Mouse (Mus musculus) gastrocnemius, postnatal 4 days (tissue): ENCODE measurements around the gene Large1. TPM values are rescaled to one million over a fixed set of nuclear protein-coding genes. Genes with fewer than 3 reads are reported as not detected.
"Not testable (repeated sequence)": the region's sequence is repeated elsewhere in the genome, so short reads cannot be mapped to it uniquely, and the experiment has no call there.

Experiments used
- DNase-seq, 2 experiments: peaks; one replicate each; pipeline ENCODE4 v3.0.0; 2021 to 2022; ENCODE audit warnings: low spot score in 2 of 2, mixed read lengths in 2 of 2
- long read RNA-seq, 2 experiments: library from polyadenylated mRNA; stranded (forward); transcript quantifications; one replicate each; pipeline ENCODE4 v2.0.0; 2021
- total RNA-seq, 2 experiments: library from RNA; stranded (reverse); gene quantifications; 2 replicates each; pipeline ENCODE4 v1.2.3; 2021

The Large1 gene
- total RNA-seq, result 10 to 100 TPM; 31.5 to 31.8 TPM
- long read RNA-seq, experiment 1, full-length matches to known transcripts, result 4 of 12 reads
- long read RNA-seq, experiment 1, partial matches to known transcripts, result 3 of 12 reads
- long read RNA-seq, experiment 1, other reads (novel, unspliced or antisense), result 5 of 12 reads
- long read RNA-seq, experiment 2, full-length matches to known transcripts, result 2 of 10 reads
- long read RNA-seq, experiment 2, partial matches to known transcripts, result 8 of 10 reads
- long read RNA-seq, experiment 2, other reads (novel, unspliced or antisense), result 0 of 10 reads

DNA sequence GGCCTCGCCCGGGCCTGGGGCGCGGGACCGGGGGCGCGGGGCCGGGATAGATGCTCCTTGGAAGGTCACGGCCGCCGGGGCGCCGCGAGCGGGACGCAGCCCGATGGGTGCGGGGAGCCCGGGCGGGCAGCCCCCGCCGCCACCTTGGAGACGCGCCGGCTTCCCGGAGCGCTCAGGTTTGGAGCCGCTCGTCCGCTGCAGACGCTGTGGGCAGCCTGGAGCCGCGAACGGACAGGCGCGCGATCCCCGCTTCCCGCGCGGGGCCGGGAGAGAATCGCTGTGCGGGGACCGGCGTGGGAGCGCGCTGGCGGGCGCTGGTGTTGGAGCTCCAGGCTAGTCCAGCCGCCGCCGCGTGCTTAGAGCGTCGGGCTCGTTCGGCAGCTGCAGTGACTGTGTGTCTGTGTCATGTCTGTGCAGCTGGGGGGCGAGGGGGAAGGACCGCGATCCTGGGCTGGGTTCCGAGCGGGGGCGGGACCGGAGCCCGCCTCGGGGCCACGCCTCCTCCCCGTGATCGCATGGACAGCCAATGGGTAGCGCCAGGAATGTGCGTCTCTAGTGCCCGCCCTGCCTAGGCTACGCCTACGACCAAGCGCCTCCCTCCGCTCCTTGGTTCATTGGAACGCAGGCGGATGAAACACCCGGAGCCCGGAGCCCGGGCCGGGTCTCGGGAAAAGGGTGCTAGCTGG, at the start of gene Large1:
Gene Large1, minus strand, starts transcription at position 433 of the 686 bp plus-strand sequence.
- peak; percentile 95 to 98 for DNase-seq

DNA sequence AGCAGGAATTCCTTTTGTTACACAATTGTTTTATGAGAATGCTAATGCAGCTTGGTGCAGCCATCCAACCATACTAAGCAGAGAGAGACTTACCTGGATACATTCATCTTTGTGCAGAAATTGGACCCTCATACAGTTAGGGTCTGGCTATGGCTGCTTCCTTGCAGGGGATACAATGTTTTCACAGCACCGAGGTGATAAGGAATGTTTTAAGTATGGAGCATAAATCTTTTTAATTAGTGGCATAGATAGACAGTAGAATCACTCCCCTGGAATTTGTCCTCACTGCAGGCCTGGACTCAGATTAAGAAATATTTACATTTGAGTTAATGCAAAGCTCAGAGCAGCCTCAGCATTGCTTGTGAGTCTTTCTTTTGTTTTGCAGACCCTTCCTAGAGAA, 47.0 kb upstream of the Large1 start:
- DNase-seq, result no peak

DNA sequence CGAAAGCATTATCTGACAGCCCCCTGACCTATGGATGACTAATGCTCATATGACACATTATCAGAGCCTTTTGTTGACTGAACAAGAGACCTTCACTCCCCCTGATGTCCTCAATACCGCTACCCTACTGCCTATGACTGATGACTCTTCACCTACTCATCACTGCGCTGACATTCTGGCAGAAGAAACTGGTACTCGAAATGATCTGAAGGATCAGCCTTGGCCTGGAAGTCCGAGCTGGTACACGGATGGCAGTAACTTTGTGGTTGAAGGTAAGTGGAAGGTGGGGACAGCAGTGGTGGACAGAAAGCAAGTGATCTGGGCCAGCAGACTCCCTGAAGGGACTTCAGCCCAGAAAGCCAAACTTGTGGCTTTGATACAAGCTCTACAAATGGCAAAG, 19.7 kb upstream of the Large1 start:
- DNase-seq, result not testable (repeated sequence)

DNA sequence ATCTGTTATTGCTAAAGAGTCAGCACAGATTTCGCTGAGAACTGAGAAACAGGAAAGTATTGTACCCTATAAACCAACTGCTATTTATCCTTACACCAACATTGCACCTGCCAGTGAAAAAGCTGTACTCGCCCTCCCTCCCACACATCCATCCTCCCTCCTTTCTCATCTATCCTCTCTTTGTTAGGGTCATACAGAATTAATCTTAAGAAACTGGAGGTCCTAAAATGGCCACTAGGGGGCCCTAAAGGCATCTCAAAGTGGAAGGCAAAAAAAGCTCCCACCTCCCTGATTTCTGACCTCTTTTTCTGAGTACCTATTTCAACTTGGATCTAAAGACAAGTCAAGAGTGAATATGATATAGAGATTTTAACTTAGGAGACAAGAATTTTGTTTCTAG, 2.6 kb upstream of the Large1 start:
- DNase-seq, result peak; percentile 19 to 41

DNA sequence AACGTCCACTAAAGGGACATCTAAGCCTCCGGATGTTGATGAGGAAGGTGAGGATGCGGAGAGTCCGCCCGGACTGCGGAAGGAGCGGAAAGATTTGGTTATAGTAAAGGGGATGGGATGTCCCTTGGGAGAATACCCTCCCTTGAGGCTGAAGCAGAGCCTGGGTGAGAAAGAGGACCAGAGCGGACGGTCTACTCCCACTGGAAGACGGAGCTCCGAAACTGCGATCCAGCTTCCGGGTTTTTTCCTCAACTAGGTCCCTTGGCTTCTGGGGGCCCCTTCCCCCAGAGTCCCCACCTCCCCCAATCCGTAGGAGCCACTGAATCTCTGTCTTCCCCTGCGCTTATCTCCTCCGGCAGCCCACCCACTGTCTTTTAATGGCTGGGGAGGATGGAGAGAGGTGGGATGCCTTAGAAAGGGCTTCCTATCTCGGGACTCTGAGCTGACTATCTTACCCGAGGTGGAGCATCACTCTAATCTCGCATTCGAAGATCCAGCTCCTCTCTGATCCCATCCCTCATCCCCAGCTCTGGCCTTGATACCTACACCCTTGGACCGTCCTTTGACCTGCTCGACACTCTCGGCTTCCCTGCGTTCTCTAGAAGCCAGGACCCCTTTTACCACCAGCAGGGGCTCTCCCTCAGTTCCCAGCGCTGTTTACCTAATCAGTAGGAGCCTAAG, 1.0 kb upstream of the Large1 start:
- DNase-seq, result peak; percentile 37 to 38

DNA sequence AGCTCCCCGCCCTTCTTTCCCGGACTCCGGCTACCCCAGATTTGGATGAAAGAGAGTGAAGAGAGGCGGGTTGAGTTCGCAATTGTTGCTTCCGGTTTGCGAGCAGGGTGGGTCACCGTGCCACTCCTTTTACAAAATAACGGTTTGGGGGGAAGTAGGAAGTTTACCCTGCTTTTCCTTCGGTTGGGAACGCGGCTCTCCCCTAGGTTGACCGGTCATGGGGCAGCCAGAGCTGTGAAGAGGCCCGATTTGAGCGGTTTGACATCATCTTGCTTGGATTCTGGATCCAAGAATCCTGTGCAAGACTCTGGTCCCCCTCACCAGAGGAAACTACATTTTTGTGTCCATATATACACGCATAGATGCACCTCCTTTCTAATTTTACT, 447 bp upstream of the Large1 start:
- no peak for DNase-seq

DNA sequence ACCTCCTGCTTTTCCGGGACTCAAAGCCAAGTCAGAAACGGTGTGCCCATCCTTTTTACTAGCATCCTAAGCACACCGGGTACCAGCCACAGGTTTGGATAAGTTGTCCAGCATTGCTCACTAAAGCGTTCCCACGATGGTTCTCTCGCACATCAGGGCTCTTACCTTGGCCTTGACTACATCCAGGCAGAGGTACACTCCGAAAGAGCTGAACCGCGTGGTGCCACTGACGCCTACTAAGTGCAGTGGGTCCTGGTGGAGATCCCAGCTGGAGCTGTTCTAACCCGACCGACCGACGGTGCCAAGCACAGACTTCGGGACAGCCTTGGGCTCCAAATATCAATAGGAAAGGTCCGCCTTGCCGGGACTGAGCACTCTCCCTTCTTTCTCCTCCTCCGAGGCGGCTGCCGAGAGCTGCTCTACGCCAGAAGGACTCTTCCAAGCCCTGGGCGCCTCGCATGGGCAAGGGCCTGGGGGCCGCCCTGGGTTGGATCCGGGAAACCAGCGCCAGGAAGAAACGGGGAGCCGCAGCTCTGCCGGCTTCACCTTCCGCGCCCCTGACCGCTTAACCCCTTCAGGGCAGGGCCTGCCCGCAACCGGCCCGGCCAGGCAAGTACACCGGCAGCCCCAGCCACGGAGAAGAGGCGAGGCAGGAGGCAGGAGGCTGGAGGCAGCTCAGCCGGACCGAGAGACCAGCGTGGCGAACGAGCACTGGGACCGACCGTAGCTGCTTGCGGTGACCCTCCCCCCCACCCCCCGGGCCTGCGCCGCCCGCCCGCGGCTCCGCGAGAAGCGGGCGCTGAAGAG, 836 bp downstream of the Large1 start:
- peak; percentile 33 to 51 for DNase-seq

DNA sequence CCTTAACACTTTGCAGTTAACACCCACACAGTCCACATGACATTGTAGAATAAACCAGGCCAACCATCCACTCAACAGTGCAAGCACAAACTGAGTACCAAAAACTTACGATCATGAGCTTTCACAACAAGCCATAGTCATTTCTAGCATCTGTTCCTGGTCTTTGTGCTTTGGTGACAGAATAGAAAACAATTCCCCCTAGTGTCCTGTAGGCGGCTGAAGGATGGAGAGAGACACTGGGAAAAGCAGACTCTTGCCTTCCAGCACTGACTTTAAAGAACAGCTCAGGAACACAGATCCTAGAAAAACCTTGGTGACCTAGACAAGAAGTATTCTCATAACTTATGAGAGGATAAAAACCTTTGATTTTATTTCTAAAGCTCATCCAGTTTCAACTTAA, 3.0 kb downstream of the Large1 start:
- no peak for DNase-seq

DNA sequence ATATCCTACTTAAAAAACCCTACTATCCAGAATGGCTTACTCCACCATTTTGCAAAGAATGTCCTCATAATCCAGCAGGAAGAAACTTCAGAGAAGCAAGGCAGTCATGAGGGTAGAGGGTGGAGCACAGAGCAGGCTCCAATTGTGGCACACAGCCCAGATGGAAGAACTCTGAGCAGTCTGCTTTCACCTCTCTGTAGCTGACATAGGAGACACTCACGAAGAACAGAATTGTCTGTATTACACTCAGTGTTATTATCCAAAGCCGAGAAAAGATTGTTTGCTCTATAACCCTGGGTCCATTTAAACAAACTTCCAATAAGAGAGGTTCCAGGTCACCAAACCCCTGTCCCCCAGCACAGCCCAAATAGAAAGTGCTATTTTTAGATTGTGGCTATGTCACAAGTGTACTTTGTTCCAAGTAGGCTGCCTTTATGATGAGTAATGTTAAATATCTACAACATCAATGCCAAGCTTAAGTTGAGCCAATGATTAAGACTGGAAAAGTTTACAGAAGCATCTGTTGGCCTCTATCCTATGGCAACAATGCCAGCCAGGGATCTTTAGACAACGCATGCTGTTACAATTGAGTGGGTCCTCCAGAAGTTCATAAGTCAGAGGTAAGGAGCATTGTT, 10.5 kb downstream of the Large1 start:
- DNase-seq, result peak in 1 of 2 experiments; percentile 40

DNA sequence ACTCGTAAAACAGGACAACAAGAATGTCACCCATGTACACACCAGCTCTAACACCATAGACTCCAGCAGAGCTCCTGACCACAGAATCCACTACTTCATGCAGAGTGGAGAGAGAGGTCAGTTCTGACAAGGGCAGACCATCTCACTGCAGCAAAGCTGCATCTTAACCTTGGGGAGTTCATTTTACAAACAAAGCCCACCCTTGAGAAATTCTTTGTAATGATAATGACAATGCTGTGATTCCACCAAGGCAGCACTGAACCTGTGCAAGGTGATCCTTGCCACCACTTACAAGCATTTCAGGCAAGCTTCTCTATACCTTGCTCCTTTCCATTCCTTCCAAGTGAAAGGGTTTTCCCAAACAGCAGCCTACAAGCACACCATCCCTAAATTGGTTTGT, 16.5 kb downstream of the Large1 start:
- no peak for DNase-seq

DNA sequence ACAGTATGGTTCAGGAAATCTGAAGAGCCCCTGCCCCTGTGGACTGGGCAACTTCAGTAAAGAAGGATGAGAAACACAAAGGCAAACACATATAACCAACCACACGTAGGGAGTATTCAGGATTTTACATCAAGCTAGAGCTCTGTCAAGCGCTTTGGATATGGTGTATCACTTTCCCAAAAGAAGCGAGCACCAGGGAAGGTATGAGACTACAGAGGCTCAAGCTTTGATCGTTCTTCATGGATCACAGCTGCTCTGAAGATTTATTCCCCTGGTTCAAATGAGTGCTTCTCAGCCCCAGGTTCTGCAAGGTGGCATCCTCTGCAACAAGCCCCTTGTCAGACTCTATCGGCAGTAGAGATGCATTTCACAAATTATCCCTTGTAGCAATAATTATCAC, 24.2 kb downstream of the Large1 start:
- DNase-seq, result no peak

DNA sequence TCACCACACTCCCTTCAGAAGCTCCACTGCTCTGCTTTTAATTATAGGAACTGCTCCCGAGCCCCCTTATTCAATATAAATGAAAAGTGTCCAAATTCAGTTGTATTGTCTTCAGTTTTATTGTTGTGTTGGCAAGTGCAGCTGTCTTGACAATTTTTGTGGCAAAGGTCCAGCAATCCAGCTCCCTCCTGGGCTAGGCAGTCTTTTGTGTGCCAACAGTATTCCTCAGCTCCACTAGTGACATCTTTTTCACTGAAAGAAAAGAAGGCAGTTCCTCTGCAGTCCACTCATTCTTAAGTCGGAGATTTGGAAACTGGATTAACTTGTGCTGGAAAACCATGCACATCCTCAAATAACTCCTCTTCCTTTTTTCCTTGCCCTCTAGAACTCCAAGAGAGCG, 25.3 kb downstream of the Large1 start:
- DNase-seq, result no peak

DNA sequence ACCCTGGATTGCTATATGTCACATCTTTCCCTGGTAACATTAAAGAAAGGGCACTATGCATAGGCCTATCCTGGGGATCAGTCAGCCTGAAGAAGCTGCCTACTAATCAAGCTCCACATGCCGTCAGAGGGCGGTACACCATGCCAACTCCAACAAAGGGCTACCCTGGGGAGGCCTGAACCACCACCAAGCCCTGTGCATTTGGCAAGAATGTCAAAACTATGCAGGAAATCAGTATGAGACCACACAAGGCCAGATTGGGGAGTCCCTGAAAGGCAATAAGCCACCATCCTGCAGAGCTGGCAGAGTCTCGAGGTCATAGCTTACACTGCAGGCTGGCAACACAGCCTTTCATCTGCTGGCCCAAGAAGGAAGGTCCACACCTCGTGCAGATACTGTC, 28.7 kb downstream of the Large1 start:
- DNase-seq, result no peak

DNA sequence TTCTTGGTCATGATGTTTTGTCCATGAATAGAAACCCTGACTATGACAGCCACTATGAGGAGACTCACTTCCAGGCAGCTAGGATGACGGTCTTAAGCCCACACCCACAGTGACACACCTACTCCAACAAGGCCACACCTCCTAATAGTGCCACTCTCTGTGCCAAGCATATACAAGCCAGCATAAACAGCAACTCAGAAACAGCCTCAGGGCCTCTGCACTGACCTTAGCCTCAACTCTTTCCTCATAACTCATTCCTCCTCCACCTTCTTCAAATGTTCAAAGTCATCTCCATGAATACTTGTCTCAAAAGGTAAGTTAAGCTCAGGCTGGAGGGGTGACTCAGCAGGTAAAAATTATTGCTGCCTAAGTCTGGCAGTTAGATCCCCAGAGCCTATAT, 29.7 kb downstream of the Large1 start:
- no peak for DNase-seq

DNA sequence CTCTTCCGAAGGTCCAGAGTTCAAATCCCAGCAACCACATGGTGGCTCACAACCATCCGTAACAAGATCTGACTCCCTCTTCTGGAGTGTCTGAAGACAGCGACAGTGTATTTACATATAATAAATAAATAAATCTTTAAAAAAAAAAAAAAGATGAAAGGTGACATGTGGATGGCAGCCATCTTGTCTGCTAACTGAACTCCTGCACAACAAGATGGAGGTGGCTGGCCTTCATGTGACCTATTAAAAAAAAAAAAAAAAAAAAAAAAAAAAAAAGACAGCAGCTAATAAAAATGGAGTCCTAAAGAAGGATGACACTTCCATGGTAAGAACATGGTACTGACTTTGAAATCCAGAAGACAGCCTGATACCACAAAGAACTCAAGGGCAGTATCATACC, 33.8 kb downstream of the Large1 start:
- DNase-seq, result not testable (repeated sequence)

DNA sequence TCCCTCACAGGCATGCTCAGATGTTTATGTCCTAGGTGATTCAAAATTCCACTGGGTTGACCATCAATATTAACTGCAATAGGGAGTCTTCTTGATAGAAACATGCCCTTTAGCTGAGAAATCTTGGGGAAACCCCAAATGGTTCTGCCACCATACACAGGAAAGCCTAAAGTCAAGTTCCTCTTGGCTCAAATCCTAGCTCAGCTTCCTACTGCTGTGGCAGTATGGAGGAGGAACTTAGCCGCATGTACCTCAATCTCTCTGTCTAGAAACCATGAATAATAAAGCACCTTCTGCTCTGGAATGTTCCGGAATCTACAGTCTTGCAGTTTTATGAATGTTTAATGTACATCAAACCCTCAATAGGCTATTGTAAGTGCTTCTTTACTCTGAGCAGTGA, 39.4 kb downstream of the Large1 start:
- no peak for DNase-seq

DNA sequence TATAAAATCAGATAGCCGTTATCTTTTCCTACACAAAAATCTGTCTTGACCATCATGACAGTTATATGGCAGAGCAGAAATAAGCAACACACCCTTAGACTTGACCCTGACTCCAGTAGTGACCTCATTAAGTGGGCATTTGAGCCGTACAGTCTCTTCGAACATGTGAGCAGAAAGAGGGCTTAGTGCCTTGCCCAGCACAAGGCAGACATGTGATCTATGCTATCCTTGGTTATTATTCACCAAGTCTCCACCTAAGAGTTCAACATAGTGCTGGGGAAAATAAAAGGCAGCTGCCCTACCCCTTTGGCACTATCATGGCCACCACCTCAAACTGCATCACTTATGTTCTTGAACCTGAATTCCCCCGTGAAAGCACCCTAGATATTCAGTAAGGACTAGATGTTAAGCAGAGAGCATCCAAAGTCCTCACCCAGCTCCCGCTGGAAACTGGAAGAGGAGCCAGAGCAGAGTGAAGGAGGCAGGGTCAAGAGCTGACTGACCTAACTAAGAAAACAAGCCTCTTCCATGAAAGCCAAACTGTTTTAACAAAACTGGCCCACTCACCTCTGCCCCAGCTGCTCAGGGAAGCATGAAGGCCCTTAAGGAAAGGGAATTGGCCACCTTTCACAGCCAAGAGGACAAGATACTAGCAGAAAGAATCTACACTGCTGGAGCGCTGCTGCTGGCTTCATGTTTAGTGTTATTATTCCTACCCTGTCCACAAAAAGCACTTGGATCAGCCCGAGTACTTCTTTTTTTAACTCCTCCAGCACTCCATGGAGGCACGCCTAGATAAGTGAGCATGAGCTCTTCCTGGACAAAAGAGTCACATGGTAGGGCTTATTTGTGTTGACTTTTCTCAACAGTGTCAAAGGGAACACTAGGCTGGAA, 40.4 kb downstream of the Large1 start:
- DNase-seq, result no peak

DNA sequence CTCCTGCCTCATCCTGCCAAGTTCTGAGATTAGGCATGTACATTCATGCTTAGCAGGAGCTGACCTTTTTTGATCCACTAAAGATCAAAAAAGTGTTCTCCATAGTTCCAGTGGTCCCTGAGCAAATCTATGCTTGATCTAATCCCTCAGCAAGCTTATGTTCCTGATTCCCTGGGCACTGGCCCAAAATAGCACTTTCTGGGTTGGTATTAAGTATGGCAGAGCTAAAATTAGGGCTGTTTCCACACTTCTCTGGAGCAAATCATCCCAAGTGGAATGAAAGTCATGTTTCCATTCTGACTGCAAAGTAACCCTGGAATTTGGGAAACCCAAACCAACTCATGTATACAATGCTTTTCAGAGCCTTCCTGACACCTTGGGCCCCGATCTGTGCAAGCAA, 42.9 kb downstream of the Large1 start:
- DNase-seq, result no peak

DNA sequence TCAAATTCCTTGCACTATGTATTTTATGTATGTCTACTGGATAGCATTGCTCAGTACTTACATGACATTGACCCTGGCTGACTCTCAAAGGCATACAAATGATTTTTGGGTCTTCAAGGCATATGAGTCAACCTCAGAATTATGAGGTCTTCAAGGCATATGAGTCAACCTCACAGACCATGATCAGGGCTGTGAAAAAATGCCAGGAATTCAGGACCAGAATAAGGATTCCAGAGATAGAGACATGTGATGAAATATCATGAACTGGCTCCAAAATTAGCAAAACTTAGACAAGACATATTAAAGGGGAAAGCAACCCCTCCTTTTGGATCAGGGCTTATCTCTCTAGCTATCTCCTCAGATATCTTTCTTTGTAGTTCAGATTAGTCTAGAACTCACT, 43.3 kb downstream of the Large1 start:
- no peak for DNase-seq

DNA sequence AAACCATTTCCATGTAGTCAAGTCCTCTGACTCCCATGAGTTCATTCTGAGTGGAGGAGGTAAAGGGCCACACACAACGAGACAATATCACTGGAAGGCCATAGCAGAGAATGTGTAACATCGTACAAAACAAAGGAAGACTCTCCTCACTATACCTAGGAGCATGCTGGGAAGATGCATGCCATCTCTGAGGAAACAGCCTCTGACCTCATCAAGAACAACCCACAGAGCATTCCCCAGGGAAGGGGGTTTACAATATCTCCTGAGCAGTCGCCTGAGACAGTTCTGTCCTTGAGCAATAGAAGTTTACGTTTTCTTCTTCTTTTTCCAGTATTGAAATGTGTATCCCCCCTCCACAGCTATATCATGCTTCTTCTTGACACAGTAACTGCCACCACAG, 49.4 kb downstream of the Large1 start:
- no peak for DNase-seq
